Mouse (Mus musculus) brain, adult 10 weeks (tissue): ENCODE measurements around the gene Olfr1432. TPM values are rescaled to one million over a fixed set of nuclear protein-coding genes. Genes with fewer than 3 reads are reported as not detected.

ENCODE experiments used
- polyA plus RNA-seq: library from polyadenylated mRNA; stranded (reverse); fragments of 350-450 nt; fragmentation: Illumina TruSeq; extraction: RNeasy Lipid Tissue Mini Kit (QIAGEN cat#74804); gene quantifications from one replicate; pipeline ENCODE4 v1.2.3, GENCODE M21; 2015; ENCODE audit warnings: low read depth, low replicate concordance

The Olfr1432 gene
- not detected for polyA plus RNA-seq

DNA sequence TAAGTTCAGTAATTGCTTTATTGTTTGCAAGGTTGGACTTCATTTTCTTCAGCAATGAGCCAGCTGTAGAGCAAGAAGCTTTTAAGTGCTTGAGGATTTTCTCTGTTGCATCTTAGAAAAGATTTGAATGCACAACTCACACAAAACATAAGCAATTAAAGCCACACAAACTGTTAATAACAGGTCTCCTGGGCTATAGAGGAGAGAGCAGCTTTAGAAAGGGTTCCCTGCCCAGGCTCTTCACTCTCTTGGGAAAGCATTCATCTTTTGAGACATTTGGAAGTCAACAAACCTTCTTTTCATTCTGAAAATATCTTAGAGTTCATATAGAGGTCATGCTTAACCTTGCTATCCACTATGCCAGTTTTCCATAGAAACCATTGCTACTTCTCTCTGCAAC is at the start of gene Olfr1432:
Gene Olfr1432 (minus strand): TSS at position 101 of the 400 bp plus-strand sequence.

DNA sequence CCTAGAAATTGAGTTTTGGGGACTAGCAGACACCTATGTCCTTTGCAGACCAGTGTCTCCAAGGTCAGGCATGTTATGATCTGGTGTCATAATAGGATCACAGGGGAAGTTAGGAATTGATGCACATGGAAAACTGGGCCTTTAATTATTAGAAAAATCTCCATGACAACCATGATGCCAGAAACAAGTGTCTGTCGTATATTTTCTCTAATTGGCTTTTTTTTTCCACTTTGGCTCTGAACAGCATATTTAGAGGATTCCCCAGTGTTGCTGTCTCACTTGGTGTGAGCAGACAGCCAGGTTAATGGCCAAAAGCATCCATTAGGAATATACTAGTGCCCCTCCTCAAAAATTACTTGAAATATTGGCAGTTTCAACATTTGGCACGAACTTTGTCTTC is 47.2 kb upstream of the Olfr1432 start, which contains the start of gene Olfr1434:
Gene Olfr1434 (plus strand): TSS at position 301 of the 400 bp plus-strand sequence.

DNA sequence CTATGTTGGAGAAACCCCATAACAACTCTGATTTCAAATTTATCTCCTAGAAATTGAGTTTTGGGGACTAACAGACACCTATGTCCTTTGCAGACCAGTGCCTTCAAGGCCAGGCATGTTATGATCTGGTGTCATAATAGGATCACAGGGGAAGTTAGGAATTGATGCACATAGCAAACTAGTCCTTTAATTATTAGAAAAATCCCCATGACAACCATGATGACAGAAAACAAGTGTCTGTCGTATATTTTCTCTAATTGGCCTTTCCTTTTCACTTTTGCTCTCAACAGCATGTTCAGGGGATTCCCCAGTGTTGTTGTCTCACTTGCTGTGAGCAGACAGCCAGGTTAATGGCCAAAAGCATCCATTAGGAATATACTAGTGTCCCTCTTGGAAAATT is 28.3 kb upstream of the Olfr1432 start, which contains the start of gene Olfr235:
Gene Olfr235 (plus strand): TSS at position 301 of the 400 bp plus-strand sequence.

DNA sequence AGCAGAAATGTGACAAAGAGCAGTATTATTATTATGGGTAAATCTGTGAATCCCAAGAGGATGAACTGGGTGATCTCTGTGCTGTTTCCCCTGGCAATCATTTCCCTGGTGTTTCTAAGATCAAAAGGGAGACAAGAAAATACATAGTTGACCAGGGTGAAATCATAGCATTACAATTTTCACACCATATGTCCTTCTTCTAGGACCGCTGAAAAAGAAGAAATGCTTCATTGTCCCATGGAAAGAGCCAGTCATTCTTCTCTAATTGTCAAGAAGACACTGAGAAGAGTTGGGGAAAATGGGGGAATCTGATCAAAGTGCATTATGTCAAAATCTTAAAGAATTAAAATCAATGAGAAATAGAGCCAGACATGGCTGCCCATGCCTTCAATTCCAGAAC is 9.2 kb upstream of the Olfr1432 start, which contains the start of gene Olfr262:
Gene Olfr262 (minus strand): TSS at position 101 of the 400 bp plus-strand sequence.

DNA sequence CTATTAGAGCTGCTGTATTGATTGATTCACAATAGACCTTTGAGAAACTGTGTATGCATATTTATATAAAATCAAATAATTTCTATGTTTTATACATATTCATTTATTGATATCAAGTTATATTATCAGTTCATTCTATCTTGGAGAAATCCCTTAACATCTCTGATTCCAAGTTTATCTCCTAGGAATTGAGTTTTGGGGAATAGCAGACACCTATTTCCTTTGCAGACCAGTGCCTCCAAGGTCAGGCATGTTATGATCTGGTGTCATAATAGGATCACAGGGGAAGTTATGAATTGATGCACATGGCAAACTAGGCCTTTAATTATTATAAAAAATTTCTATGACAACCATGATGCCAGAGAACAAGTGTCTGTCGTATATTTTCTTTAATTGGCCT is 32.1 kb downstream of the Olfr1432 start, which contains the start of gene Olfr1431:
Gene Olfr1431 (plus strand): TSS at position 301 of the 400 bp plus-strand sequence.

Other genes starting within 250 kb of the Olfr1432 start
- not detected for gene Olfr1423, start 191.3 kb downstream of the Olfr1432 start, polyA plus RNA-seq
- gene Olfr1424, start 169.9 kb downstream of the Olfr1432 start, polyA plus RNA-seq, result not detected
- gene Olfr1425, start 154.9 kb downstream of the Olfr1432 start, polyA plus RNA-seq, result not detected
- gene Olfr1426, start 140.6 kb downstream of the Olfr1432 start, polyA plus RNA-seq, result not detected
- gene Olfr1427, start 129.3 kb downstream of the Olfr1432 start, polyA plus RNA-seq, result not detected
- not detected for gene Olfr1428, start 116.7 kb downstream of the Olfr1432 start, polyA plus RNA-seq
- not detected for gene Olfr76, start 109.4 kb downstream of the Olfr1432 start, polyA plus RNA-seq
- gene Olfr1555-ps1, start 62.5 kb downstream of the Olfr1432 start, polyA plus RNA-seq, result not detected
- gene Olfr1431, start 32.0 kb downstream of the Olfr1432 start, polyA plus RNA-seq, result not detected
- gene Olfr262, start 9.1 kb upstream of the Olfr1432 start, polyA plus RNA-seq, result not detected
- not detected for gene Olfr235, start 28.4 kb upstream of the Olfr1432 start, polyA plus RNA-seq
- not detected for gene Olfr1434, start 47.3 kb upstream of the Olfr1432 start, polyA plus RNA-seq
- not detected for gene Olfr1436, start 66.5 kb upstream of the Olfr1432 start, polyA plus RNA-seq
- gene Olfr1437, start 92.5 kb upstream of the Olfr1432 start, polyA plus RNA-seq, result not detected
- not detected for gene Olfr1438-ps1, start 103.3 kb upstream of the Olfr1432 start, polyA plus RNA-seq
- not detected for gene Olfr1440, start 154.7 kb upstream of the Olfr1432 start, polyA plus RNA-seq
- not detected for gene Olfr1441, start 184.8 kb upstream of the Olfr1432 start, polyA plus RNA-seq
- not detected for gene Pfpl, start 195.3 kb upstream of the Olfr1432 start, polyA plus RNA-seq
- 18.2 TPM for gene Mpeg1, start 228.2 kb upstream of the Olfr1432 start, polyA plus RNA-seq